Mouse (Mus musculus) gastrocnemius, adult 18-20 months (tissue): ENCODE measurements around the gene Tyw5. TPM values are rescaled to one million over a fixed set of nuclear protein-coding genes. Genes with fewer than 3 reads are reported as not detected.

Experiments used
- DNase-seq: peaks from one replicate; pipeline ENCODE4 v3.0.0; 2021; ENCODE audit warnings: low spot score
- total RNA-seq, 2 experiments: library from RNA; stranded (reverse); gene quantifications; 2 replicates each; pipeline ENCODE4 v1.2.3; 2021

The Tyw5 gene
- total RNA-seq, 2 experiments from 2014 or later = 2.5 to 3.9 TPM

- no peak for DNase-seq
Observed at GRCm38 (mm10) chr1:57387876-57388275, 19.0 kb downstream of the Tyw5 start.

GRCm38 (mm10) chr1:57386519-57386918 is 20.4 kb downstream of the Tyw5 start:
- no peak for DNase-seq

- DNase-seq = peak; percentile 94
Observed at GRCm38 (mm10) chr1:57377376-57378341, 29.2 kb downstream of the Tyw5 start, which contains the start of gene 1700066M21Rik. TSS of gene 1700066M21Rik (plus strand) at chr1:57377620.

- DNase-seq = no peak
Observed at GRCm38 (mm10) chr1:57376806-57377205, 30.1 kb downstream of the Tyw5 start.

GRCm38 (mm10) chr1:57375276-57375675 is 31.6 kb downstream of the Tyw5 start:
- DNase-seq = no peak

- DNase-seq = no peak
Observed at GRCm38 (mm10) chr1:57370451-57370850, 36.5 kb downstream of the Tyw5 start.

- DNase-seq = no peak
Observed at GRCm38 (mm10) chr1:57369111-57369510, 37.8 kb downstream of the Tyw5 start.

- no peak for DNase-seq
Observed at GRCm38 (mm10) chr1:57367446-57367845, 39.5 kb downstream of the Tyw5 start.

- no peak for DNase-seq
Observed at GRCm38 (mm10) chr1:57358546-57358945, 48.4 kb downstream of the Tyw5 start.

- no peak for DNase-seq
Observed at GRCm38 (mm10) chr1:57351941-57352340, 55.0 kb downstream of the Tyw5 start.

- DNase-seq = no peak
Observed at GRCm38 (mm10) chr1:57347487-57347886, 59.4 kb downstream of the Tyw5 start.

GRCm38 (mm10) chr1:57341197-57341596 is 65.7 kb downstream of the Tyw5 start:
- no peak for DNase-seq

GRCm38 (mm10) chr1:57339156-57339796 is 67.6 kb downstream of the Tyw5 start:
- no peak for DNase-seq

Other genes with a start within 250 kb of the Tyw5 start
- 1 to 10 TPM; 2.2 to 2.3 TPM for gene 1700066M21Rik, start 29.5 kb downstream of the Tyw5 start, total RNA-seq
- 1 to 10 TPM; 7.9 to 8.1 TPM for gene Maip1, start 773 bp downstream of the Tyw5 start, total RNA-seq